Mouse (Mus musculus) spleen, postnatal 36 days (tissue): ENCODE measurements around the gene Nphs2.

Source experiments
- DNase-seq, 2 experiments: peaks; one replicate each; pipeline ENCODE4 v3.0.0; 2022; ENCODE audit warnings: low spot score in 2 of 2, mixed read lengths in 1 of 2

The Nphs2 gene

DNA sequence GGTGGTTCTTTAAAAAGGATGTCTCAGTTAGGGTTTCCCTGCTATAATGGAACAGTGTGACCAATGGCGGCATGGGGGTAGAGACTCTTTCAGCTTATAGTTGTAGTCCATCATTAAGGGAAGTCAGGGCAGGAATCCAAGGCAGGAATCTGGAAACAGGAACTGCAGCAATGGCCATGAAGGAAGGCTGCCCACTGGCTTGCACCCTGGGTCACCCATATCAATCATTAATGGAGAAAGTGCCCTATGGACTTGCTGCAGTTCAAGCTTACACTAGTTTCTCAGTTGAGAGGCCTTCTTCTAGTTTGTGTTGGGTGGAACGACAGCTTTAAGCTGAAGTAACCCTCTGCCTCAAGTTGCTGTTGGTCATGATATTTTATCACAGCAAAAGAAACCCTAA, 41.9 kb downstream of the Nphs2 start:
- no peak for DNase-seq

DNA sequence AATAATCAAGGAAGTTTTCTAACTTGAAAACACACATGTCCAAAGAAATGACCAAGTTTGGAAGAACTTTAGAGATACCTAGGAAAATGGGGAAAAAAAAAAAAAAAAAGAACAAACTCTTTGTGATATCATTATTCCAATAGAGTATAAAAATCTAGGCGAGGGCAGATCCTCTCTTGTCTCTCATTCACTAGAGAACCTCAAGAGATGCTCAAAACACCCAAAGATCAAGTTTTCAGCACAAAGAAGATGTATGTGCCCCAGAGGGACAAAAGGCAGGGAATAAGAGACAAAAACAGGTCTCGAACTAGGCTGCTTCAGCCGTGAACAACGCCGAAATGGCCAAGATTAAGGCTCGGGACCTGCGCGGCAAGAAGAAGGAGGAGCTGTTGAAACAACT, 55.2 kb downstream of the Nphs2 start, which contains the start of gene Gm2000:
TSS of gene Gm2000 (plus strand) at position 301 of the 400 bp plus-strand sequence.
- DNase-seq = no peak
